In the genomic region with DNA sequence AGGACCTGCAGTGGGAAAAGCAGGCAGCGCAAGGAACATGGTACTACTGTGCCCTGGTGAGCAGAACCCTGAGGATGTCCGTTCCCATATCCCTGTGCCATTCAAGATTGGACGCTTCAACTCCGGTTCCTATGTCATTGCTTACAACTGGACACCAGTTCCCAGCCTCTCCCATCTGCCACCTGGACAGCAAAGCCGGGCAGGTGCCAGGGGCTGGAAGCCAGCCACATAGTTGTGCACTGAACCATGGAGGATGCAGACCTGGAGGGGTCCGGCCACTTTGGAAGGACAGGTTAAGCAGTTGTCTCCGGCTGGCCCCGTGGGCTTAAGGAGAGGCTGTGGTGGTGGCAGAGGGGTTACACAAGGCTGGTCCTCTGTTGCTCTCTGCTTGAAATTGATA, we compare ENCODE assay signal across 27 mouse cellular contexts. TPM values are rescaled to one million over a fixed set of nuclear protein-coding genes. Genes with fewer than 3 reads are reported as not detected.
DNase-seq lines count a peak whose midpoint lies in the region; ATAC-seq lines count a peak whose summit lies in the region.
"Had no signal": no experiment of that assay in that cellular context is flagged by ENCODE, and none has a peak within 500 bp of the region (broad histone marks: within the 10 kb centered on the region; RNA-seq: fewer than 3 reads in every experiment).

No protein-coding gene starts in this region.

- ATAC-seq in liver, embryonic 12.5 days: no peak
- no peak for ATAC-seq in megakaryocyte-erythroid progenitor cell, adult 5-6 weeks (replicated peaks; ENCODE audit: low FRiP score, low TSS enrichment, poor library complexity, severe bottlenecking)
- ATAC-seq: forebrain, embryonic 14.5 days; hindbrain, embryonic 16.5 days; intestine, postnatal 0 days had no signal

- H3K27ac ChIP-seq in liver, embryonic 12.5 days: no peak overlapping the region
- H3K27ac ChIP-seq: embryonic facial prominence, embryonic 12.5 days; heart, embryonic 13.5 days; limb, embryonic 12.5 days; liver, embryonic 13.5 days; midbrain, embryonic 12.5 days; neural tube, embryonic 13.5 days; stomach, embryonic 15.5 days had no signal

- DNase-seq in left cerebral cortex, postnatal 4 days: peak; percentile 61
- no peak for DNase-seq in left cerebral cortex, adult 18-20 months (ENCODE audit: low spot score in 2 of 2)
- peak; percentile 95 for DNase-seq in cerebellum, adult 9-10 months
- DNase-seq in kidney, adult 9 months: peak; percentile 58
- DNase-seq in layer of hippocampus, adult 18-20 months (ENCODE audit: low spot score in 2 of 2): no peak
- DNase-seq: adrenal gland, postnatal 25 days; B cell, adult 2 months; gastrocnemius, postnatal 10 days; heart, adult 11 months; layer of hippocampus, adult 9-11 months; liver, embryonic 13.5 days; lung, embryonic 14.5 days; lung, postnatal 4 days; right cerebral cortex, postnatal 14 days; thymus, adult 2 months had no signal

- no peaks in the 10 kb centered on the region for H3K9me3 ChIP-seq in liver, embryonic 12.5 days (replicated peaks)
- H3K9me3 ChIP-seq: embryonic facial prominence, embryonic 12.5 days; heart, embryonic 13.5 days; limb, embryonic 12.5 days; liver, embryonic 13.5 days; midbrain, embryonic 12.5 days; neural tube, embryonic 13.5 days; stomach, embryonic 15.5 days had no signal

- H3K27me3 ChIP-seq in liver, embryonic 12.5 days (replicated peaks): peaks cover 86% of the 10 kb centered on the region

- H3K4me2 ChIP-seq in liver, embryonic 12.5 days: no peak overlapping the region
- H3K4me2 ChIP-seq: embryonic facial prominence, embryonic 12.5 days; heart, embryonic 13.5 days; limb, embryonic 12.5 days; liver, embryonic 13.5 days; lung, embryonic 14.5 days; midbrain, embryonic 12.5 days; neural tube, embryonic 13.5 days; stomach, embryonic 15.5 days had no signal

- H3K4me3 ChIP-seq in liver, embryonic 12.5 days: no peak overlapping the region
- H3K4me3 ChIP-seq: embryonic facial prominence, embryonic 12.5 days; erythroblast, embryonic 14.5 days; heart, embryonic 13.5 days; limb, embryonic 12.5 days; liver, embryonic 13.5 days; midbrain, embryonic 12.5 days; neural tube, embryonic 13.5 days; stomach, embryonic 15.5 days had no signal

- intact Hi-C loops in left cerebral cortex, postnatal 4 days (cut with DNase I): no loop called here

- no peaks in the 10 kb centered on the region for H3K4me1 ChIP-seq in liver, embryonic 12.5 days
- H3K4me1 ChIP-seq: heart, embryonic 13.5 days; liver, embryonic 13.5 days; stomach, embryonic 15.5 days had no signal

- WGBS in liver, embryonic 12.5 days (ENCODE audit: insufficient replicate concordance): 66% methylated on average over 8 of the region's 8 CpGs

- no peaks in the 10 kb centered on the region for H3K36me3 ChIP-seq in liver, embryonic 12.5 days
- H3K36me3 ChIP-seq: embryonic facial prominence, embryonic 12.5 days; heart, embryonic 13.5 days; limb, embryonic 12.5 days; liver, embryonic 13.5 days; midbrain, embryonic 12.5 days; neural tube, embryonic 13.5 days; stomach, embryonic 15.5 days had no signal

- H3K9ac ChIP-seq in liver, embryonic 12.5 days: no peak overlapping the region
- H3K9ac ChIP-seq: embryonic facial prominence, embryonic 12.5 days; heart, embryonic 13.5 days; limb, embryonic 12.5 days; liver, embryonic 13.5 days; lung, embryonic 14.5 days; midbrain, embryonic 12.5 days; neural tube, embryonic 13.5 days; stomach, embryonic 15.5 days had no signal

RNA-seq across cellular contexts. Expression of a gene that starts 17.7 kb away (rescaled TPM):
- 10 to 100 TPM in 1 of 2 experiments, 1 to 10 TPM in 1; 8.3 to 12.3 TPM for total RNA-seq in left cerebral cortex, postnatal 4 days (2021)
- total RNA-seq in left cerebral cortex, adult 18-20 months (2021): 10 to 100 TPM; 55.1 to 61.1 TPM
- polyA plus RNA-seq in liver, embryonic 12.5 days (2016; fragmentation: Nextera tagmentation; extraction: Ambion mirVana): 0.04 and 0.07 TPM in 2 replicates
- total RNA-seq in megakaryocyte-erythroid progenitor cell, adult 5-6 weeks (2014; fragmentation: Nextera tagmentation): not detected in 2 replicates
- total RNA-seq in megakaryocyte-erythroid progenitor cell, adult 5-6 weeks (2017): not detected in 2 replicates
- total RNA-seq in layer of hippocampus, adult 18-20 months (2021): 10 to 100 TPM; 14.3 to 23.1 TPM
- polyA plus RNA-seq: erythroblast, embryonic 14.5 days; liver, embryonic 13.5 days had no signal

RNA-seq across cellular contexts. Expression of a gene that starts 35.3 kb away (rescaled TPM):
- total RNA-seq in left cerebral cortex, postnatal 4 days (2021): 10 to 100 TPM; 36.4 to 37.1 TPM
- total RNA-seq in left cerebral cortex, adult 18-20 months (2021): 10 to 100 TPM; 58.2 to 60.6 TPM
- 41.6 and 46.2 TPM in 2 replicates for polyA plus RNA-seq in liver, embryonic 12.5 days (2016; fragmentation: Nextera tagmentation; extraction: Ambion mirVana)
- total RNA-seq in megakaryocyte-erythroid progenitor cell, adult 5-6 weeks (2014; fragmentation: Nextera tagmentation): 23.8 and 53.9 TPM in 2 replicates
- total RNA-seq in megakaryocyte-erythroid progenitor cell, adult 5-6 weeks (2017): 15.9 and 21.0 TPM in 2 replicates
- 100 to 1,000 TPM in 1 of 2 experiments, 10 to 100 TPM in 1; 96.3 to 101 TPM for total RNA-seq in layer of hippocampus, adult 18-20 months (2021)

Comparison
In these comparisons a context has a peak if more than half of its experiments do, and no peak if none do; other contexts are left out.
1. DNase-seq: peak in left cerebral cortex, postnatal 4 days (single experiment), cerebellum, adult 9-10 months (single experiment) and kidney, adult 9 months (single experiment); none in left cerebral cortex, adult 18-20 months (0 of 2) and layer of hippocampus, adult 18-20 months (0 of 2).
2. RNA of a gene that starts 17.7 kb away (total RNA-seq): 55.1 to 61.1 TPM in left cerebral cortex, adult 18-20 months, 14.3 to 23.1 TPM in layer of hippocampus, adult 18-20 months and 8.3 to 12.3 TPM in left cerebral cortex, postnatal 4 days; not detected in megakaryocyte-erythroid progenitor cell, adult 5-6 weeks; every median in the first group is over 4 times any median in the second.